Mouse (Mus musculus): ENCODE measurements around the gene Smtnl1. TPM values are rescaled to one million over a fixed set of nuclear protein-coding genes. Genes with fewer than 3 reads are reported as not detected.
A peak's percentile ranks its signal among the peaks of the same experiment; 100 is the strongest.

Gene Smtnl1
- not detected in 2 replicates for polyA plus RNA-seq (2014; fragmentation: Nextera tagmentation; extraction: Ambion mirVana)

GRCm38 (mm10) chr2:84822552-84822951, at the start of gene Smtnl1:
Gene Smtnl1 (minus strand): TSS chr2:84822652.
- H3K36me3 ChIP-seq (ENCODE audit: control insufficient read depth, insufficient read depth, low read length): no peaks in the 10 kb centered on the region
- no peak for ATAC-seq (replicated peaks; ENCODE audit: low FRiP score)
- 71% methylated on average over 13 of the region's 13 CpGs for WGBS
- H3K9me3 ChIP-seq (ENCODE audit: control insufficient read depth, low read length): no peaks in the 10 kb centered on the region
- H3K9ac ChIP-seq (ENCODE audit: low read length): no peak within 1 kb of the TSS
- H3K4me3 ChIP-seq (ENCODE audit: low read depth, low read length): no peak within 1 kb of the TSS
- no peak within 1 kb of the TSS for H3K27ac ChIP-seq (ENCODE audit: low read depth, low read length)
- H3K4me2 ChIP-seq (ENCODE audit: low read depth, low read length, severe bottlenecking): no peak within 1 kb of the TSS
- H3K27me3 ChIP-seq (ENCODE audit: control insufficient read depth, insufficient read depth, low read length): no peaks in the 10 kb centered on the region
- no peak for DNase-seq (ENCODE audit: low spot score)
- no peaks in the 10 kb centered on the region for H3K4me1 ChIP-seq (replicated peaks; ENCODE audit: control insufficient read depth, insufficient read depth, low read length)

- ATAC-seq (replicated peaks; ENCODE audit: low FRiP score) (no peak), DNase-seq (ENCODE audit: low spot score) (no peak)
- Histone ChIP-seq H3K9ac (ENCODE audit: low read length) (no peak overlapping the region), H3K4me3 (ENCODE audit: low read depth, low read length) (no peak overlapping the region), H3K27ac (ENCODE audit: low read depth, low read length) (no peak overlapping the region), H3K9me3 (ENCODE audit: control insufficient read depth, low read length) (no peaks in the 10 kb centered on the region; the same call in 1 of the 2 replicates), H3K4me1 (replicated peaks; ENCODE audit: control insufficient read depth, insufficient read depth, low read length) (peaks cover 15% of the 10 kb centered on the region), H3K4me2 (ENCODE audit: low read depth, low read length, severe bottlenecking) (no peak overlapping the region), H3K36me3 (ENCODE audit: control insufficient read depth, insufficient read depth, low read length) (no peaks in the 10 kb centered on the region), H3K27me3 (ENCODE audit: control insufficient read depth, insufficient read depth, low read length) (peaks cover 63% of the 10 kb centered on the region)
- 66% methylated on average over 4 of the region's 4 CpGs for WGBS
These were observed 48.2 kb upstream of the Smtnl1 start for GRCm38 (mm10) chr2:84870623-84871160.

GRCm38 (mm10) chr2:84868977-84869376, 46.5 kb upstream of the Smtnl1 start:
- DNase-seq (ENCODE audit: low spot score) (no peak), ATAC-seq (replicated peaks; ENCODE audit: low FRiP score) (no peak)
- WGBS: 55% methylated on average over 2 of the region's 2 CpGs
- Histone ChIP-seq H3K4me1 (replicated peaks; ENCODE audit: control insufficient read depth, insufficient read depth, low read length) (peaks cover 16% of the 10 kb centered on the region), H3K27ac (ENCODE audit: low read depth, low read length) (no peak overlapping the region), H3K4me3 (ENCODE audit: low read depth, low read length) (no peak overlapping the region), H3K4me2 (ENCODE audit: low read depth, low read length, severe bottlenecking) (no peak overlapping the region), H3K36me3 (ENCODE audit: control insufficient read depth, insufficient read depth, low read length) (no peaks in the 10 kb centered on the region), H3K9ac (ENCODE audit: low read length) (no peak overlapping the region), H3K9me3 (ENCODE audit: control insufficient read depth, low read length) (no peaks in the 10 kb centered on the region; the same call in 1 of the 2 replicates), H3K27me3 (ENCODE audit: control insufficient read depth, insufficient read depth, low read length) (peaks cover 60% of the 10 kb centered on the region)

GRCm38 (mm10) chr2:84868521-84868943, 46.1 kb upstream of the Smtnl1 start:
- Histone ChIP-seq H3K27me3 (ENCODE audit: control insufficient read depth, insufficient read depth, low read length) (peaks cover 57% of the 10 kb centered on the region), H3K9me3 (ENCODE audit: control insufficient read depth, low read length) (no peaks in the 10 kb centered on the region; the same call in 1 of the 2 replicates), H3K9ac (ENCODE audit: low read length) (no peak overlapping the region), H3K4me2 (ENCODE audit: low read depth, low read length, severe bottlenecking) (no peak overlapping the region), H3K4me1 (replicated peaks; ENCODE audit: control insufficient read depth, insufficient read depth, low read length) (peaks cover 16% of the 10 kb centered on the region), H3K4me3 (ENCODE audit: low read depth, low read length) (no peak overlapping the region), H3K27ac (ENCODE audit: low read depth, low read length) (no peak overlapping the region), H3K36me3 (ENCODE audit: control insufficient read depth, insufficient read depth, low read length) (no peaks in the 10 kb centered on the region)
- 7% methylated on average over 5 of the region's 5 CpGs for WGBS
- ATAC-seq (replicated peaks; ENCODE audit: low FRiP score) (no peak), DNase-seq (ENCODE audit: low spot score) (peak; percentile 84)

- WGBS: 1% methylated on average over 47 of the region's 47 CpGs
- Histone ChIP-seq H3K4me2 (ENCODE audit: low read depth, low read length, severe bottlenecking) (peak overlapping the region; percentile 75), H3K4me3 (ENCODE audit: low read depth, low read length) (peak overlapping the region; percentile 33), H3K4me1 (replicated peaks; ENCODE audit: control insufficient read depth, insufficient read depth, low read length) (peaks cover 9% of the 10 kb centered on the region), H3K27ac (ENCODE audit: low read depth, low read length) (peak overlapping the region; percentile 12; the same call in 1 of the 2 replicates), H3K27me3 (ENCODE audit: control insufficient read depth, insufficient read depth, low read length) (peaks cover 31% of the 10 kb centered on the region), H3K9me3 (ENCODE audit: control insufficient read depth, low read length) (no peaks in the 10 kb centered on the region), H3K9ac (ENCODE audit: low read length) (peak overlapping the region; percentile 49), H3K36me3 (ENCODE audit: control insufficient read depth, insufficient read depth, low read length) (no peaks in the 10 kb centered on the region)
- ATAC-seq (replicated peaks; ENCODE audit: low FRiP score): peak; percentile 69
- DNase-seq (ENCODE audit: low spot score): peak; percentile 85
These were observed 43.4 kb upstream of the Smtnl1 start for GRCm38 (mm10) chr2:84865616-84866571.

GRCm38 (mm10) chr2:84862231-84862630, 39.8 kb upstream of the Smtnl1 start:
- H3K9ac ChIP-seq (ENCODE audit: low read length): no peak overlapping the region
- H3K4me3 ChIP-seq (ENCODE audit: low read depth, low read length): no peak overlapping the region
- peaks cover 11% of the 10 kb centered on the region for H3K27me3 ChIP-seq (ENCODE audit: control insufficient read depth, insufficient read depth, low read length)
- no peak overlapping the region for H3K4me2 ChIP-seq (ENCODE audit: low read depth, low read length, severe bottlenecking)
- WGBS: 78% methylated on average over 3 of the region's 3 CpGs
- H3K9me3 ChIP-seq (ENCODE audit: control insufficient read depth, low read length): no peaks in the 10 kb centered on the region
- ATAC-seq (replicated peaks; ENCODE audit: low FRiP score) (no peak), DNase-seq (ENCODE audit: low spot score) (no peak)
- H3K36me3 ChIP-seq (ENCODE audit: control insufficient read depth, insufficient read depth, low read length): no peaks in the 10 kb centered on the region
- no peak overlapping the region for H3K27ac ChIP-seq (ENCODE audit: low read depth, low read length)
- peaks cover 9% of the 10 kb centered on the region for H3K4me1 ChIP-seq (replicated peaks; ENCODE audit: control insufficient read depth, insufficient read depth, low read length)

GRCm38 (mm10) chr2:84861430-84861829, 39.0 kb upstream of the Smtnl1 start:
- WGBS: 81% methylated on average over 3 of the region's 3 CpGs
- H3K27ac ChIP-seq (ENCODE audit: low read depth, low read length): no peak overlapping the region
- H3K4me1 ChIP-seq (replicated peaks; ENCODE audit: control insufficient read depth, insufficient read depth, low read length): peaks cover 7% of the 10 kb centered on the region
- H3K36me3 ChIP-seq (ENCODE audit: control insufficient read depth, insufficient read depth, low read length): no peaks in the 10 kb centered on the region
- H3K9me3 ChIP-seq (ENCODE audit: control insufficient read depth, low read length): no peaks in the 10 kb centered on the region
- DNase-seq (ENCODE audit: low spot score) (no peak), ATAC-seq (replicated peaks; ENCODE audit: low FRiP score) (no peak)
- no peak overlapping the region for H3K9ac ChIP-seq (ENCODE audit: low read length)
- H3K27me3 ChIP-seq (ENCODE audit: control insufficient read depth, insufficient read depth, low read length): peaks cover 4% of the 10 kb centered on the region; the same call in 1 of the 2 replicates
- H3K4me3 ChIP-seq (ENCODE audit: low read depth, low read length): no peak overlapping the region
- no peak overlapping the region for H3K4me2 ChIP-seq (ENCODE audit: low read depth, low read length, severe bottlenecking)

GRCm38 (mm10) chr2:84859991-84860780, 37.7 kb upstream of the Smtnl1 start:
- Histone ChIP-seq H3K4me3 (ENCODE audit: low read depth, low read length) (no peak overlapping the region), H3K27me3 (ENCODE audit: control insufficient read depth, insufficient read depth, low read length) (no peaks in the 10 kb centered on the region), H3K9ac (ENCODE audit: low read length) (no peak overlapping the region), H3K4me2 (ENCODE audit: low read depth, low read length, severe bottlenecking) (no peak overlapping the region), H3K4me1 (replicated peaks; ENCODE audit: control insufficient read depth, insufficient read depth, low read length) (no peaks in the 10 kb centered on the region), H3K27ac (ENCODE audit: low read depth, low read length) (no peak overlapping the region), H3K36me3 (ENCODE audit: control insufficient read depth, insufficient read depth, low read length) (no peaks in the 10 kb centered on the region), H3K9me3 (ENCODE audit: control insufficient read depth, low read length) (no peaks in the 10 kb centered on the region)
- ATAC-seq (replicated peaks; ENCODE audit: low FRiP score) (no peak), DNase-seq (ENCODE audit: low spot score) (no peak)
- WGBS: 90% methylated on average over 7 of the region's 7 CpGs

All from forebrain, embryonic 11.5 days (tissue).